Mouse (Mus musculus) adrenal gland, postnatal 4 days (tissue): ENCODE results near the gene Mfn2. TPM values are rescaled to one million over a fixed set of nuclear protein-coding genes. Genes with fewer than 3 reads are reported as not detected.
"Not testable (repeated sequence)": the region's sequence is repeated elsewhere in the genome, so short reads cannot be mapped to it uniquely, and the experiment has no call there.

Source experiments
- DNase-seq, 2 experiments: peaks; one replicate each; pipeline ENCODE4 v3.0.0; 2021 to 2022; ENCODE audit warnings: low spot score in 2 of 2, mixed read lengths in 2 of 2
- total RNA-seq, 2 experiments: library from RNA; stranded (reverse); gene quantifications; 2 replicates each; pipeline ENCODE4 v1.2.3; 2021

The Mfn2 gene
- total RNA-seq, 2 experiments from 2014 or later = 140 to 144 TPM

- peak; percentile 73 to 87 for DNase-seq
These were observed 36.0 kb downstream of the Mfn2 start, which contains the start of the genes Miip and Fv1 for GRCm38 (mm10) chr4:147868450-147869031. Gene Miip, minus strand, starts transcription at chr4:147868816. Gene Fv1, plus strand, starts transcription at chr4:147868979.

GRCm38 (mm10) chr4:147867563-147868449 lies 36.7 kb downstream of the Mfn2 start:
- DNase-seq = no peak

- DNase-seq = not testable (repeated sequence)
These were observed 37.7 kb downstream of the Mfn2 start for GRCm38 (mm10) chr4:147866793-147867192.

GRCm38 (mm10) chr4:147866056-147866455 lies 38.4 kb downstream of the Mfn2 start:
- DNase-seq = no peak

GRCm38 (mm10) chr4:147865651-147866050 lies 38.9 kb downstream of the Mfn2 start:
- DNase-seq = no peak

- DNase-seq = no peak
These were observed 42.5 kb downstream of the Mfn2 start for GRCm38 (mm10) chr4:147862051-147862450.

- DNase-seq = no peak
These were observed 53.7 kb downstream of the Mfn2 start for GRCm38 (mm10) chr4:147850776-147851175.

GRCm38 (mm10) chr4:147848584-147848991 lies 55.9 kb downstream of the Mfn2 start:
- no peak for DNase-seq

GRCm38 (mm10) chr4:147847614-147848583 lies 56.6 kb downstream of the Mfn2 start, which contains the start of gene Zfp933:
Gene Zfp933, minus strand, starts transcription at chr4:147848366.
- no peak for DNase-seq

GRCm38 (mm10) chr4:147842871-147843270 lies 61.6 kb downstream of the Mfn2 start:
- DNase-seq = no peak

- DNase-seq = not testable (repeated sequence)
These were observed 65.2 kb downstream of the Mfn2 start for GRCm38 (mm10) chr4:147839282-147839681.

GRCm38 (mm10) chr4:147824389-147824788 lies 80.1 kb downstream of the Mfn2 start:
- no peak for DNase-seq

Other genes starting within 250 kb of the Mfn2 start
- under 1 TPM; 0.53 to 0.65 TPM for gene Zfp534, start 202.2 kb downstream of the Mfn2 start, total RNA-seq
- gene Zfp984, start 94.9 kb downstream of the Mfn2 start, total RNA-seq = 1 to 10 TPM; 7.1 to 7.5 TPM
- gene Zfp933, start 56.3 kb downstream of the Mfn2 start, total RNA-seq = 10 to 100 TPM; 29.6 to 29.9 TPM
- gene Miip, start 35.9 kb downstream of the Mfn2 start, total RNA-seq = 10 to 100 TPM; 40.8 to 42.6 TPM
- 1 to 10 TPM; 7.6 to 8.2 TPM for gene Fv1, start 35.7 kb downstream of the Mfn2 start, total RNA-seq
- gene Plod1, start 32.1 kb upstream of the Mfn2 start, total RNA-seq = 10 to 100 TPM; 39.5 to 46.6 TPM
- gene 2510039O18Rik, start 36.2 kb upstream of the Mfn2 start, total RNA-seq = 10 to 100 TPM; 52.3 to 53.8 TPM
- gene Nppb, start 81.1 kb upstream of the Mfn2 start, total RNA-seq = under 1 TPM; 0.39 to 0.56 TPM
- gene Nppa, start 96.0 kb upstream of the Mfn2 start, total RNA-seq = not detected
- 10 to 100 TPM; 21.0 to 23.6 TPM for gene Clcn6, start 134.1 kb upstream of the Mfn2 start, total RNA-seq
- 10 to 100 TPM; 47.0 to 56.6 TPM for gene Mthfr, start 134.4 kb upstream of the Mfn2 start, total RNA-seq
- 10 to 100 TPM; 77.6 to 83.7 TPM for gene Agtrap, start 183.3 kb upstream of the Mfn2 start, total RNA-seq
- gene Mad2l2, start 225.7 kb upstream of the Mfn2 start, total RNA-seq = 10 to 100 TPM; 24.0 to 24.6 TPM
- 1 to 10 TPM in 1 of 2 experiments, under 1 TPM in 1; 0.42 to 1.0 TPM for gene Draxin, start 226.0 kb upstream of the Mfn2 start, total RNA-seq
- 10 to 100 TPM; 28.2 to 32.8 TPM for gene Fbxo6, start 247.4 kb upstream of the Mfn2 start, total RNA-seq